25 mouse cellular contexts compared by ENCODE assay signal in the genomic region with DNA sequence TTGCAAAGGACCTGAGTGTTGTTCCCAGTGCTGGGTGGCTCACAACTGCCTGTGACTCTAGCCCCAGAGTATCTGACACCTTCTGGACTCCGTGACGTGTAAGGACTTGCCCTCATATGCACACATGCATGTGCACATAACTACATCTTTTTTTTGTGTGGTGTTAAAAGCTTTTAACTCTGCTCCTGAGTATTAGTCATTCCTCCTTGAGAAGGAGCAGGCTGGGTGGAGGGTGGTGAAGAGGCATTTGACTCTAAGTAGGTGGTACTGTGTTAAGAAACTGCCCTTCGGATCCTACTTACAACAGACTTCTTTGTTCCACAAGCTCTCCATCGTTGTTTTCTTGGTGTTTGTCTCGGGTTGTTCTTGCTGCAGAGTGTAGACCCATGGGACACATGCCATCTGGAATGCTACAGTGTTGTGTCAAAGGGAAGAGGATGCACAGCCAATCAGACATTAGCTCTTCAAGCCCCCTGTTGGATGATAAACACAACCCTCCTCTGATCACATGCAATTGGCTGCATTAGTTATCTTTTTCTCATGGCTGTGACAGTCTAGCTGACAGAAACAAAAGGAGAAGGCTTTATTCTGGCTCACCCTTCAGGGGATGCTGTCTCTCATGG. TPM values are rescaled to one million over a fixed set of nuclear protein-coding genes. Genes with fewer than 3 reads are reported as not detected.
A peak's percentile ranks its signal among the peaks of the same experiment; 100 is the strongest.
DNase-seq lines count a peak whose midpoint lies in the region; ATAC-seq lines count a peak whose summit lies in the region.
"Had no signal": no experiment of that assay in that cellular context is flagged by ENCODE, and none has a peak within 500 bp of the region (broad histone marks: within the 10 kb centered on the region; RNA-seq: fewer than 3 reads in every experiment).

No protein-coding gene starts in this region.

- 76% methylated on average over 5 of the region's 5 CpGs for WGBS in midbrain, embryonic 11.5 days
- 70% methylated on average over 5 of the region's 5 CpGs for WGBS in midbrain, embryonic 16.5 days
- WGBS in forebrain, embryonic 15.5 days = 69% methylated on average over 5 of the region's 5 CpGs
- WGBS in hindbrain, embryonic 16.5 days = 61% methylated on average over 5 of the region's 5 CpGs

- H3K4me2 ChIP-seq in midbrain, embryonic 11.5 days = no peak overlapping the region
- no peak overlapping the region for H3K4me2 ChIP-seq in midbrain, embryonic 16.5 days (ENCODE audit: low read length)
- no peak overlapping the region for H3K4me2 ChIP-seq in forebrain, embryonic 15.5 days (replicated peaks)
- H3K4me2 ChIP-seq in hindbrain, embryonic 16.5 days (ENCODE audit: low read length) = no peak overlapping the region
- H3K4me2 ChIP-seq: embryonic facial prominence, embryonic 12.5 days; limb, embryonic 12.5 days; liver, embryonic 12.5 days; midbrain, embryonic 12.5 days had no signal

- peak; percentile 37 for DNase-seq in midbrain, embryonic 11.5 days (ENCODE audit: low spot score, missing footprints)
- no peak for DNase-seq in cerebellum, adult 11 months
- no peak for DNase-seq in layer of hippocampus, adult 8-10 months (ENCODE audit: low spot score in 2 of 2)
- DNase-seq: cerebellum, adult 9-10 months; gastrocnemius, postnatal 36 days; lung, adult 2 months; right cerebral cortex, postnatal 4 days; thymus, adult 2 months had no signal

- no peaks in the 10 kb centered on the region for H3K27me3 ChIP-seq in midbrain, embryonic 11.5 days (ENCODE audit: control insufficient read depth, insufficient read depth, low read length)
- H3K27me3 ChIP-seq in midbrain, embryonic 16.5 days (ENCODE audit: control insufficient read depth, insufficient read depth, low read depth, low read length) = no peaks in the 10 kb centered on the region
- no peaks in the 10 kb centered on the region for H3K27me3 ChIP-seq in forebrain, embryonic 15.5 days
- no peaks in the 10 kb centered on the region for H3K27me3 ChIP-seq in hindbrain, embryonic 16.5 days (replicated peaks; ENCODE audit: control insufficient read depth, insufficient read depth, low read length)
- H3K27me3 ChIP-seq: embryonic facial prominence, embryonic 12.5 days; limb, embryonic 12.5 days; midbrain, embryonic 12.5 days had no signal

- H3K9me3 ChIP-seq in midbrain, embryonic 11.5 days (ENCODE audit: control insufficient read depth, low read length) = no peaks in the 10 kb centered on the region
- H3K9me3 ChIP-seq in midbrain, embryonic 16.5 days (replicated peaks; ENCODE audit: control insufficient read depth, low read length, poor library complexity, severe bottlenecking) = no peaks in the 10 kb centered on the region
- no peaks in the 10 kb centered on the region for H3K9me3 ChIP-seq in forebrain, embryonic 15.5 days
- no peaks in the 10 kb centered on the region for H3K9me3 ChIP-seq in hindbrain, embryonic 16.5 days (ENCODE audit: control insufficient read depth, low read length)
- H3K9me3 ChIP-seq: embryonic facial prominence, embryonic 12.5 days; limb, embryonic 12.5 days; liver, embryonic 12.5 days; midbrain, embryonic 12.5 days had no signal

- H3K27ac ChIP-seq in midbrain, embryonic 11.5 days (ENCODE audit: low read depth, low read length) = no peak overlapping the region
- no peak overlapping the region for H3K27ac ChIP-seq in midbrain, embryonic 16.5 days (ENCODE audit: low read length)
- peak overlapping the region; percentile 15; the same call in 1 of the 2 replicates for H3K27ac ChIP-seq in forebrain, embryonic 15.5 days (replicated peaks)
- no peak overlapping the region for H3K27ac ChIP-seq in hindbrain, embryonic 16.5 days (ENCODE audit: low read depth, low read length)
- H3K27ac ChIP-seq: embryonic facial prominence, embryonic 12.5 days; limb, embryonic 12.5 days; liver, embryonic 12.5 days; macrophage; midbrain, embryonic 12.5 days had no signal

- H3K36me3 ChIP-seq in midbrain, embryonic 11.5 days (ENCODE audit: control insufficient read depth, insufficient read depth, low read length) = no peaks in the 10 kb centered on the region
- H3K36me3 ChIP-seq in midbrain, embryonic 16.5 days (ENCODE audit: control insufficient read depth, insufficient read depth, low read length) = no peaks in the 10 kb centered on the region
- H3K36me3 ChIP-seq in forebrain, embryonic 15.5 days = no peaks in the 10 kb centered on the region
- H3K36me3 ChIP-seq in hindbrain, embryonic 16.5 days (ENCODE audit: control insufficient read depth, insufficient read depth, low read length) = no peaks in the 10 kb centered on the region
- H3K36me3 ChIP-seq: embryonic facial prominence, embryonic 12.5 days; limb, embryonic 12.5 days; liver, embryonic 12.5 days; midbrain, embryonic 12.5 days had no signal

- H3K4me1 ChIP-seq in midbrain, embryonic 11.5 days (ENCODE audit: control insufficient read depth, insufficient read depth, low read length) = no peaks in the 10 kb centered on the region
- H3K4me1 ChIP-seq in midbrain, embryonic 16.5 days (ENCODE audit: control insufficient read depth, insufficient read depth, low read length) = no peaks in the 10 kb centered on the region
- H3K4me1 ChIP-seq in forebrain, embryonic 15.5 days = peaks cover 5% of the 10 kb centered on the region; the same call in 1 of the 2 replicates
- no peaks in the 10 kb centered on the region for H3K4me1 ChIP-seq in hindbrain, embryonic 16.5 days (ENCODE audit: control insufficient read depth, insufficient read depth, low read depth, low read length)
- H3K4me1 ChIP-seq: embryonic facial prominence, embryonic 12.5 days; limb, embryonic 12.5 days; midbrain, embryonic 12.5 days had no signal

- no peak overlapping the region for H3K9ac ChIP-seq in midbrain, embryonic 11.5 days (ENCODE audit: low read length)
- H3K9ac ChIP-seq in midbrain, embryonic 16.5 days (ENCODE audit: low read depth, low read length) = no peak overlapping the region
- H3K9ac ChIP-seq in forebrain, embryonic 15.5 days (replicated peaks) = no peak overlapping the region
- no peak overlapping the region for H3K9ac ChIP-seq in hindbrain, embryonic 16.5 days (ENCODE audit: low read depth, low read length)
- H3K9ac ChIP-seq: embryonic facial prominence, embryonic 12.5 days; limb, embryonic 12.5 days; liver, embryonic 12.5 days; midbrain, embryonic 12.5 days had no signal

- no peak overlapping the region for H3K4me3 ChIP-seq in midbrain, embryonic 11.5 days (ENCODE audit: low read depth, low read length)
- H3K4me3 ChIP-seq in midbrain, embryonic 16.5 days (ENCODE audit: low read depth, low read length) = no peak overlapping the region
- H3K4me3 ChIP-seq in forebrain, embryonic 15.5 days = no peak overlapping the region
- no peak overlapping the region for H3K4me3 ChIP-seq in hindbrain, embryonic 16.5 days (ENCODE audit: low read length)
- H3K4me3 ChIP-seq: embryonic facial prominence, embryonic 12.5 days; erythroblast, embryonic 14.5 days; limb, embryonic 12.5 days; liver, embryonic 12.5 days; midbrain, embryonic 12.5 days had no signal

- ATAC-seq in midbrain, embryonic 11.5 days (ENCODE audit: low FRiP score) = no peak
- ATAC-seq in midbrain, embryonic 16.5 days = no peak
- ATAC-seq in forebrain, embryonic 15.5 days (replicated peaks) = 0 out of 2 replicates have a peak, but pooled peaks have one; percentile 32
- ATAC-seq in hindbrain, embryonic 16.5 days = peak; percentile 58
- 0 out of 2 replicates have a peak, but pooled peaks have one; percentile 23 for ATAC-seq in neutrophil, adult 5-6 weeks (ENCODE audit: extremely low read depth, insufficient number of reproducible peaks, low FRiP score, poor library complexity, severe bottlenecking)
- ATAC-seq: intestine, postnatal 0 days; liver, embryonic 12.5 days had no signal

RNA-seq across cellular contexts. Expression of gene Odf4, which starts 7.1 kb away (rescaled TPM):
- not detected in 2 replicates for polyA plus RNA-seq in midbrain, embryonic 11.5 days (2014; fragmentation: Nextera tagmentation; extraction: Ambion mirVana)
- polyA plus RNA-seq in midbrain, embryonic 16.5 days (2015; fragmentation: Nextera tagmentation; extraction: Ambion mirVana) = 0.68 and 1.3 TPM in 2 replicates
- 0.31 and 0.32 TPM in 2 replicates for polyA plus RNA-seq in forebrain, embryonic 15.5 days (2015; fragmentation: Nextera tagmentation; extraction: Ambion mirVana)
- 0.34 and 0.67 TPM in 2 replicates for polyA plus RNA-seq in hindbrain, embryonic 16.5 days (2015; fragmentation: Nextera tagmentation; extraction: Ambion mirVana)
- not detected in 2 replicates for total RNA-seq in neutrophil, adult 5-6 weeks (2017)
- total RNA-seq in layer of hippocampus, adult 8-10 months (2022) = under 1 TPM in 3 of 4 experiments, not detected in 1; 0.32 to 0.58 (median 0.45) TPM
- total RNA-seq: gastrocnemius, postnatal 36 days; hematopoietic stem cell, adult 5-6 weeks had no signal
- polyA plus RNA-seq: C2C12; embryonic facial prominence, embryonic 12.5 days; erythroblast, embryonic 14.5 days; heart, embryonic 16.5 days; intestine, postnatal 0 days; kidney, embryonic 16.5 days; large intestine, adult 2 months; limb, embryonic 12.5 days; liver, embryonic 12.5 days; macrophage; neural tube, embryonic 11.5 days had no signal

RNA-seq across cellular contexts. Expression of gene Arhgef15, which starts 23.3 kb away (rescaled TPM):
- 3.7 and 4.2 TPM in 2 replicates for polyA plus RNA-seq in midbrain, embryonic 11.5 days (2014; fragmentation: Nextera tagmentation; extraction: Ambion mirVana)
- 27.7 and 30.5 TPM in 2 replicates for polyA plus RNA-seq in midbrain, embryonic 16.5 days (2015; fragmentation: Nextera tagmentation; extraction: Ambion mirVana)
- 7.0 and 8.2 TPM in 2 replicates for polyA plus RNA-seq in forebrain, embryonic 15.5 days (2015; fragmentation: Nextera tagmentation; extraction: Ambion mirVana)
- 27.2 and 33.9 TPM in 2 replicates for polyA plus RNA-seq in hindbrain, embryonic 16.5 days (2015; fragmentation: Nextera tagmentation; extraction: Ambion mirVana)
- not detected in 2 replicates for total RNA-seq in neutrophil, adult 5-6 weeks (2017)
- total RNA-seq in layer of hippocampus, adult 8-10 months (2022) = 10 to 100 TPM in 3 of 4 experiments, 1 to 10 TPM in 1; 9.1 to 16.5 (median 12.0) TPM
- polyA plus RNA-seq: erythroblast, embryonic 14.5 days; macrophage had no signal

RNA-seq across cellular contexts. Expression of gene Rpl26, which starts 32.6 kb away (rescaled TPM):
- polyA plus RNA-seq in midbrain, embryonic 11.5 days (2014; fragmentation: Nextera tagmentation; extraction: Ambion mirVana) = 841 and 881 TPM in 2 replicates
- 508 and 533 TPM in 2 replicates for polyA plus RNA-seq in midbrain, embryonic 16.5 days (2015; fragmentation: Nextera tagmentation; extraction: Ambion mirVana)
- polyA plus RNA-seq in forebrain, embryonic 15.5 days (2015; fragmentation: Nextera tagmentation; extraction: Ambion mirVana) = 638 and 670 TPM in 2 replicates
- polyA plus RNA-seq in hindbrain, embryonic 16.5 days (2015; fragmentation: Nextera tagmentation; extraction: Ambion mirVana) = 487 and 500 TPM in 2 replicates
- 2,315 and 2,386 TPM in 2 replicates for total RNA-seq in neutrophil, adult 5-6 weeks (2017)
- total RNA-seq in layer of hippocampus, adult 8-10 months (2022) = 100 to 1,000 TPM; 779 to 924 (median 859) TPM

RNA-seq across cellular contexts. Expression of gene Slc25a35, which starts 33.9 kb away (rescaled TPM):
- polyA plus RNA-seq in midbrain, embryonic 11.5 days (2014; fragmentation: Nextera tagmentation; extraction: Ambion mirVana) = 1.1 and 1.2 TPM in 2 replicates
- 1.4 and 1.6 TPM in 2 replicates for polyA plus RNA-seq in midbrain, embryonic 16.5 days (2015; fragmentation: Nextera tagmentation; extraction: Ambion mirVana)
- polyA plus RNA-seq in forebrain, embryonic 15.5 days (2015; fragmentation: Nextera tagmentation; extraction: Ambion mirVana) = 1.5 and 1.7 TPM in 2 replicates
- polyA plus RNA-seq in hindbrain, embryonic 16.5 days (2015; fragmentation: Nextera tagmentation; extraction: Ambion mirVana) = 2.3 and 3.4 TPM in 2 replicates
- total RNA-seq in neutrophil, adult 5-6 weeks (2017) = 1.7 and 4.7 TPM in 2 replicates
- 1 to 10 TPM; 4.9 to 7.4 (median 5.8) TPM for total RNA-seq in layer of hippocampus, adult 8-10 months (2022)
- polyA plus RNA-seq: erythroblast, embryonic 14.5 days had no signal

RNA-seq across cellular contexts. Expression of gene Rangrf, which starts 41.0 kb away (rescaled TPM):
- 54.5 and 55.3 TPM in 2 replicates for polyA plus RNA-seq in midbrain, embryonic 11.5 days (2014; fragmentation: Nextera tagmentation; extraction: Ambion mirVana)
- 23.3 and 24.8 TPM in 2 replicates for polyA plus RNA-seq in midbrain, embryonic 16.5 days (2015; fragmentation: Nextera tagmentation; extraction: Ambion mirVana)
- polyA plus RNA-seq in forebrain, embryonic 15.5 days (2015; fragmentation: Nextera tagmentation; extraction: Ambion mirVana) = 37.0 and 39.3 TPM in 2 replicates
- polyA plus RNA-seq in hindbrain, embryonic 16.5 days (2015; fragmentation: Nextera tagmentation; extraction: Ambion mirVana) = 30.0 and 36.9 TPM in 2 replicates
- total RNA-seq in neutrophil, adult 5-6 weeks (2017) = 2.1 and 2.4 TPM in 2 replicates
- total RNA-seq in layer of hippocampus, adult 8-10 months (2022) = 10 to 100 TPM; 14.1 to 24.1 (median 15.9) TPM

Comparison
In these comparisons a context has a peak if more than half of its experiments do, and no peak if none do; other contexts are left out.
1. ATAC-seq: peak in forebrain, embryonic 15.5 days (single experiment), hindbrain, embryonic 16.5 days (single experiment) and neutrophil, adult 5-6 weeks (single experiment); none in midbrain, embryonic 11.5 days (single experiment) and midbrain, embryonic 16.5 days (single experiment).